Mouse (Mus musculus): ENCODE measurements around the gene Rrp15. TPM values are rescaled to one million over a fixed set of nuclear protein-coding genes. Genes with fewer than 3 reads are reported as not detected.

The Rrp15 gene
- 10 to 100 TPM; 26.9 to 36.2 TPM for total RNA-seq (2023)

DNA sequence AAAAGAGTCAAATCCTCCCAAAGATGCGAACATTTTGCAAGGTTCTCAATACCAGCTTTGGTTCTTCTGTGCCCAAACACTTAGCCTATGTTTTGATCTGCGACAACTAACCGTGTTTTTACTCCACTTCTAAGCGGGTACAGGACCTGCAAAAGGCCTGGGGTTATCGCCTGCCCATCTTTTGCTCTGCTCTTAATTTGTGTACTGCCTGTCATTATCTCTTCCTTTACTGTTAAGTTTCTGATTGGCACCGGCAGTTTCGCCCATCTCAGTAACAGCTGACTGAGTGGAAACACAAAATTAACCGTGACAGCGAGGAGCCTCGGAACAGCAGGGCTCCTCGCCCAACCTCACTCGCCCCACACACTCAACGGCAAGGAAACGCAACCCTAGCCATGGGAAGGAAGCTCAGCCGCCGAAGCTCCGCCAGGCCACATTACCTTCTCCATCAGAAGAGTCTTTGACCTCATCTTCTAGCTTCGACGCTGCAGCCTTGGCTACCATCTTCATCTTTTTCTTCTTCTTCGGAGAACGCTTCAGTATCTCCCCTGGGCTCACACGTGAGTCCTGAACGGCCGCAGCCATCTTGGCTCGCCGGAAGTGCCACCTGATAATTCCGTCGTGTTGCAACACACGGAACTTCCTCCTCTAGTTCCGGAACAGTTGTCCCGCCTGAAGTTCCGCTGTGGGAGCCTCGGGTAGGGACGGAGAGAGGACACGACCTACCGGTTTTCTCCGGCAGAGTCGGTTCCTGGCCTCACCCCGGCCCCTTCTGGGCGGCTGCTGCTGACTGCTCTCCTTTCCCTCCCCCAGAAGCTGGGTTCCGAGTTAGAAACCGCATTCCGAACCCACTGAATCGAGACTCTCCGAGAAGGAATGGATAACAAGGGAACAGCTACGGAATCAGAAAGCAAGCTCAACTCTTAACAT lies at the start of gene Rrp15:
Rrp15 (minus strand) TSS at position 635 of the 930 bp plus-strand sequence.

DNA sequence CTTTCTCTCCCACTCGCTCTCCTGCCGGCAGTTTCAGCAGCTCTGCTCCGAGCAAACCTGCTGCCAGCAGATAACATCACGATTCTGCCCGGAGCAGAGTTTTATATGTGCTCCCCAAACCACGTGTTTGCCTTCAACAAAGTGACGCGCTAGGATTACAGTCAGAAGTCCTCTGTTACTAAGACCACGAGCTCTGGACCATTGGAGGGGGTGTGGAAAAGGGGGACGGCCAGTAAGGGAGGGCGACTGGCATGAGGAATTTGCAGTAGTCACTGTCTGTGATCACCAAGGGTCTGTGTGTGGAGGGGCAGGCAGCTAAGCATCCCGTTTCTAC lies 43.3 kb downstream of the Rrp15 start, which contains the start of gene Tgfb2:
Tgfb2 (minus strand) TSS at position 75 of the 334 bp plus-strand sequence.

Other genes starting within 250 kb of the Rrp15 start
- 1 to 10 TPM in 1 of 2 experiments, under 1 TPM in 1; 0.33 to 2.6 TPM for gene Tgfb2, start 43.4 kb downstream of the Rrp15 start, total RNA-seq (2023)
- gene D1Pas1, start 218.1 kb upstream of the Rrp15 start, total RNA-seq (2023), result not detected